Mouse (Mus musculus): ENCODE data around the gene Fam151a.

- TF ChIP-seq CTCF (IDR thresholded peaks at IDR 0.05; ENCODE audit: insufficient read depth, low read depth, low read length) (peak; percentile 93), POLR2A (IDR thresholded peaks at IDR 0.05; ENCODE audit: insufficient read depth, low read depth, low read length) (no peak)
These were observed 16.0 kb downstream of the Fam151a start for GRCm38 (mm10) chr4:106749699-106750098.

All from olfactory bulb, adult 2 months (tissue).